Mouse (Mus musculus) testis, postnatal 10 days (tissue): ENCODE data around the gene Prrg1.
"Not testable (repeated sequence)": the region's sequence is repeated elsewhere in the genome, so short reads cannot be mapped to it uniquely, and the experiment has no call there.

ENCODE experiments used
- DNase-seq: peaks from one replicate; pipeline ENCODE4 v3.0.0; 2021; ENCODE audit warnings: low spot score

The Prrg1 gene

GRCm38 (mm10) chrX:78583202-78584004 is at the start of gene Prrg1:
Gene Prrg1, minus strand, starts transcription at chrX:78583896.
- DNase-seq: peak; percentile 82

- no peak for DNase-seq
These were observed 22.1 kb upstream of the Prrg1 start for GRCm38 (mm10) chrX:78605814-78606213.

GRCm38 (mm10) chrX:78593138-78593537 is 9.4 kb upstream of the Prrg1 start:
- DNase-seq: no peak

DNA sequence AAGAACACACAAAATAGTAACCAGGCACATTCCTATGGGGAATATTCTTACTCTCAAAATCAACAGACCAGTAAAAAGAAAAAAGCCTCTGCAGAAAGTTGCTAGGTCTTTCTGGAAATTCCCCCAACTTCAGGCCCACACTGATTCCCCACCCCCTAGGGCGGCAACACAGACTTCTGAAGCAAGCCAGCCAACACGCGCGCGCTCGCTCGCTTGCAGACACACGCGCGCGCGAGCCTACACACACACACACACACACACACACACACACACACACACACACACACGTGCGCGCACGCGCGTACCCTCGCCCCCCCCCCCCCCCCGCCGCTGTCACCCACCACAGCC is 868 bp downstream of the Prrg1 start:
- DNase-seq: peak; percentile 74

- DNase-seq: no peak
These were observed 20.2 kb downstream of the Prrg1 start for GRCm38 (mm10) chrX:78563451-78563850.

- no peak for DNase-seq
These were observed 30.3 kb downstream of the Prrg1 start for GRCm38 (mm10) chrX:78553399-78553798.

GRCm38 (mm10) chrX:78552704-78553103 is 31.0 kb downstream of the Prrg1 start:
- DNase-seq: no peak

DNA sequence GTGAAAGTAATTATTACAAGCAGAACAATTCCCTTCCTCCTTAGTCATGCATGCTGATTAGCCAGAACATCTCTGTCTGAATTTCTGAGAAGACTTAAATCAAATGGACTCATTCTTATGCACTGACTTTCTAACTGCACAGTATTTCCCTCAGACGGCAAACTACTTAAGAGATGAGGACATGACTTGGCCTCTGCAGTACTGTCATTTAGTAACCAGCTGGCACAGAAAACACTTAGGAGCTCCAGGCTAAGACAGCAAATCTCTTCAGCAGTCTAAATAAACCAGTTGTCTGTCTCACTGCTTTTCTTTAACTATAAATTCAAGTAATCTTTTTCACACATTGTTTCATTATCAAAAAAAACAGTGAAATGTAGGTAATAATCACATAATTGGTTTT is 36.0 kb downstream of the Prrg1 start:
- no peak for DNase-seq

- DNase-seq: peak; percentile 30
These were observed 44.0 kb downstream of the Prrg1 start for GRCm38 (mm10) chrX:78539734-78540133.

DNA sequence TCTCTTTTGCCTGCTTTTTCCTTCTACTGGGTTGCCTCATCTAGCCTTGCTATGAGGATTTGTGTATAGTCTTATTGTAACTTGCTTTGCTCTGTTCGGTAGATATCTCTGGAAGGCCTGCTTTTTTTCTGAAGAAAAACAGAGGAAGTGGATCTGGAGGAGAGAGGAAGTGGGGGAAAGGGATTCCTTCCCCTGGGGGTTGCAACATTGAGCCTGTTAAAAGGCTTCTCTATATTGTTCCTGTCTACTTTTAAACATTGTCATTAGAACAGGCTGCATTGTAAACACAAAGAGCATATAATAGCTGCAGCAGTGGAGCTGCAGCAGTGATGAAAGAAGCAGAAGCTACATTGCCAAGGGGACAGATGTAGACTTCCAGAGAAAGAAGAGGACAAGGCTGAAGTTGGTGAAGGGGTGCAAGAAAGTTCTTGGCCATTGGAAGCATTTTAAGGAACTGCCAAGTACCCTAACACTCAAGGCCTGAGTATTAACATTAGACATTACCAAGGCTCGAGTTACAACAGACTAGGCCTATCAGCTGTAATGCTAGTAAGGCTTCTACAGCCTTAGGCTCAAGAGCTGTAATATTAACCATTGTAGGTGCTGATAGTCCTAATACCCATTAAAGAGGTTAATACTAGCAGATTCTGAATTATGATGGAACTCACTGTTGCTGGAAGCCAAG is 44.9 kb downstream of the Prrg1 start:
- DNase-seq: no peak

- no peak for DNase-seq
These were observed 65.4 kb downstream of the Prrg1 start for GRCm38 (mm10) chrX:78518301-78518700.

- no peak for DNase-seq
These were observed 100.7 kb downstream of the Prrg1 start for GRCm38 (mm10) chrX:78482987-78483386.

DNA sequence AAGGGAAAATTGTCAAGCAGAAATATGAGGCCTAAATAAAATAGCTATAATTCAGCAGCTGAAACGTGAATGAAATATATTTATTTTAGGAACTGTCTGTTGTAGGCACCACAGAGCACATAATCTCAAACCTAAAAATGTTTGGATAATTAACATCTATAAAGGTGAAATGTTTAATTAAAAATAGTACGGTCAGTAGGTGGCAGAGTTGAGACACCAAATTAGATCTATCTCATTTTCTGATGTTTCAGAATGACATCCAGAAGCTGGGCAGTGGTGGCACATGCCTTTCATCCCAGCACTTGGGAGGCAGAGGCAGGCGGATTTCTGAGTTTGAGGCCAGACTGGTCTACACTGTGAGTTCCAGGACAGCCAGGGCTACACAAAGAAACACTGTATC is 104.0 kb downstream of the Prrg1 start:
- DNase-seq: no peak

DNA sequence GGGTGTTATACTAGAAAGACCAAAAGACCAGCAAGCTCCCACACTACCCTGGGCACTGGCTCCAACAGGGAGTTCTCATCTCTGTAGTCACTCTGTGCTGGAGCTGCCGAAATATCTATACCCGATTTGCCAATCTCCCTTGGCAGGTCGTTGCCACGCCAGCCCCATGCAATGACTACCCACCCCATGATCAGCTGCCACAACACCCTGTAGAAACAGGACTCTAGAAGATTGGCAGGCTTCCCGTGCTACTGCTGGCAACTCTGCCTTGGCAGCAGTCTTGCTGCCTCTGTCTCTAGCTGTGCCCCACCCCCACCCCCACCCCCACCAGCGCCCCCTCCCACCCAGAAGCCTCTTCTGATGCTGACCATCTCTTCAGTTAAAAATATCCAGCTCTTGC is 149.3 kb downstream of the Prrg1 start:
- no peak for DNase-seq

DNA sequence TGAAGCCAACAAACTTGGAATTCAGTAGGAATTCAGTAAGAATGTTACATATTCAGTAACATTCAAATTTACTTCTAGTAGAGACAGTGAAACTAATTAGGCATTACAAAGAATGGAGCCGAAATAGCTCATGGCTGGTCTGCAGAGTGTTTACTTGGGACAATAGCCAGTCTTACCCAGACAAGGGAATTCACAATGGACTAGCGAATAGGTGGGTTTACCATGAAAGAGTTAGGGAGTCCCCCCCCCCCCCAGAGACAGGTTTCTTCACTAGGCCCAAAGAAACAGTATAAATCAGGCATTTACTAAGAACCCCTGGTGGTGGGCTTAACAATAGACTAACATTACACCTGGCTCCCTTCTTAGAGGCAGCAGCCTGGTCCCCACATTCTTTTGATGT is 180.3 kb downstream of the Prrg1 start:
- not testable (repeated sequence) for DNase-seq
